Mouse (Mus musculus) CH12.LX (cell line): ENCODE measurements around the gene Frmd5. TPM values are rescaled to one million over a fixed set of nuclear protein-coding genes. Genes with fewer than 3 reads are reported as not detected.

Experiments used
- DNase-seq: peaks from one replicate; pipeline ENCODE4 v3.0.0-alpha.2; 2013; ENCODE audit errors: extremely low read depth
- H3K27ac ChIP-seq: 2 replicates; pipeline ENCODE4 v1.5.1; 2012; ENCODE audit warnings: low read depth, mild to moderate bottlenecking, control low read depth, moderate library complexity; ENCODE audit not compliant: insufficient read depth
- H3K27me3 ChIP-seq: replicated peaks from 2 replicates; pipeline ENCODE3; 2012; ENCODE audit warnings: inconsistent platforms
- H3K36me3 ChIP-seq, 2 experiments: replicated peaks in 1 of 2; 2 replicates each; pipeline versions ENCODE3 to v1.6.1; 2012; ENCODE audit warnings: inconsistent platforms in 1 of 2, low read length in 1 of 2, mild to moderate bottlenecking in 1 of 2, mixed read lengths in 1 of 2, moderate library complexity in 1 of 2; ENCODE audit not compliant: control insufficient read depth in 1 of 2, insufficient read depth in 1 of 2
- H3K4me1 ChIP-seq, 2 experiments: 2 replicates each; pipeline ENCODE4 v1.6.1; 2012; ENCODE audit warnings: inconsistent platforms in 1 of 2, moderate library complexity in 1 of 2; ENCODE audit not compliant: insufficient read depth in 2 of 2, control insufficient read depth in 1 of 2
- H3K4me2 ChIP-seq: 2 replicates; pipeline ENCODE4 v1.6.1; 2012; ENCODE audit warnings: low read depth, mild to moderate bottlenecking, control low read depth; ENCODE audit not compliant: poor library complexity, insufficient read depth, severe bottlenecking
- H3K4me3 ChIP-seq, 3 experiments: fragments of 150-350 bp in 1 of 3; sonication (generic) in 1 of 3; replicated peaks in 1 of 3; 2 replicates each; pipeline versions ENCODE3 to v1.5.1; 2011 to 2012; ENCODE audit warnings: low read depth in 2 of 3, low read length in 2 of 3, mild to moderate bottlenecking in 2 of 3, moderate library complexity in 2 of 3, control low read depth in 1 of 3, improper control_type of control experiment in 1 of 3, inconsistent platforms in 1 of 3, mixed read lengths in 1 of 3; ENCODE audit not compliant: poor library complexity in 1 of 3
- H3K79me2 ChIP-seq: replicated peaks from 2 replicates; pipeline ENCODE4 v1.6.1; 2012; ENCODE audit warnings: mild to moderate bottlenecking, moderate library complexity; ENCODE audit not compliant: control insufficient read depth, poor library complexity, insufficient read depth, severe bottlenecking; ENCODE audit errors: extremely low read depth
- H3K9ac ChIP-seq: 2 replicates; pipeline ENCODE4 v1.6.1; 2012; ENCODE audit warnings: low read depth, mild to moderate bottlenecking, control low read depth, moderate library complexity; ENCODE audit not compliant: insufficient read depth
- H3K9me3 ChIP-seq: replicated peaks from 2 replicates; pipeline ENCODE3; 2012; ENCODE audit warnings: low read length, inconsistent platforms, mixed read lengths
- CHD1 ChIP-seq: IDR thresholded peaks from 2 replicates; pipeline ENCODE4 v1.6.1; 2012; ENCODE audit warnings: low read depth, low read length, improper control_type of control experiment, inconsistent platforms
- CHD2 ChIP-seq: IDR thresholded peaks from 2 replicates; pipeline ENCODE4 v1.6.1; 2011; ENCODE audit warnings: low read length, improper control_type of control experiment
- CTCF ChIP-seq, 2 experiments: IDR thresholded peaks in 1 of 2; conservative IDR thresholded peaks in 1 of 2; 2 replicates each; pipeline ENCODE4 v1.5.1; 2011 to 2012; ENCODE audit warnings: low read depth in 2 of 2, low read length in 2 of 2, improper control_type of control experiment in 1 of 2, inconsistent platforms in 1 of 2, mild to moderate bottlenecking in 1 of 2, moderate library complexity in 1 of 2
- E2F4 ChIP-seq: IDR thresholded peaks from 2 replicates; pipeline ENCODE4 v1.6.1; 2011; ENCODE audit warnings: low read depth, low read length, improper control_type of control experiment; ENCODE audit not compliant: insufficient replicate concordance
- ETS1 ChIP-seq: conservative IDR thresholded peaks from 2 replicates; pipeline ENCODE4 v1.6.1; 2012; ENCODE audit warnings: low read depth, mild to moderate bottlenecking, inconsistent platforms, low read length, improper control_type of control experiment, moderate library complexity
- GABPA ChIP-seq: IDR thresholded peaks from 2 replicates; pipeline ENCODE4 v1.6.1; 2012; ENCODE audit warnings: low read depth, low read length, improper control_type of control experiment, inconsistent platforms; ENCODE audit not compliant: insufficient replicate concordance
- HCFC1 ChIP-seq: IDR thresholded peaks from 2 replicates; pipeline ENCODE4 v1.6.1; 2012; ENCODE audit warnings: low read depth, mild to moderate bottlenecking, inconsistent platforms, low read length, improper control_type of control experiment
- JUN ChIP-seq: IDR thresholded peaks from 2 replicates; pipeline ENCODE4 v1.6.1; 2011; ENCODE audit warnings: low read depth, mild to moderate bottlenecking, low read length, improper control_type of control experiment, moderate library complexity; ENCODE audit not compliant: insufficient read depth
- JUND ChIP-seq: conservative IDR thresholded peaks from 2 replicates; pipeline ENCODE4 v1.6.1; 2011; ENCODE audit warnings: low read depth, low read length, improper control_type of control experiment
- KAT2A ChIP-seq: IDR thresholded peaks from 2 replicates; pipeline ENCODE4 v1.6.1; 2012; ENCODE audit warnings: low read length, improper control_type of control experiment, inconsistent platforms; ENCODE audit not compliant: insufficient replicate concordance
- MAX ChIP-seq: IDR thresholded peaks from 2 replicates; pipeline ENCODE4 v1.6.1; 2011; ENCODE audit warnings: low read length, improper control_type of control experiment
- MAZ ChIP-seq: IDR thresholded peaks from 2 replicates; pipeline ENCODE4 v1.6.1; 2012; ENCODE audit warnings: low read depth, mild to moderate bottlenecking, inconsistent platforms, low read length, improper control_type of control experiment, moderate library complexity
- MEF2A ChIP-seq: IDR thresholded peaks from 2 replicates; pipeline ENCODE4 v1.6.1; 2014; ENCODE audit warnings: low read depth, mild to moderate bottlenecking, inconsistent platforms, low read length, improper control_type of control experiment, borderline replicate concordance
- MXI1 ChIP-seq: IDR thresholded peaks from 2 replicates; pipeline ENCODE4 v1.6.1; 2011; ENCODE audit warnings: mild to moderate bottlenecking, low read depth, low read length, improper control_type of control experiment
- MYC ChIP-seq: IDR thresholded peaks from 2 replicates; pipeline ENCODE4 v1.6.1; 2011; ENCODE audit warnings: low read depth, mild to moderate bottlenecking, improper control_type of control experiment, low read length
- NELFE ChIP-seq: IDR thresholded peaks from 2 replicates; pipeline ENCODE4 v1.6.1; 2011; ENCODE audit warnings: low read depth, low read length, improper control_type of control experiment
- NRF1 ChIP-seq: IDR thresholded peaks from 2 replicates; pipeline ENCODE4 v1.6.1; 2014; ENCODE audit warnings: low read depth, mild to moderate bottlenecking, inconsistent platforms, low read length, improper control_type of control experiment, moderate library complexity
- RCOR1 ChIP-seq: conservative IDR thresholded peaks from 2 replicates; pipeline ENCODE4 v1.6.1; 2012; ENCODE audit warnings: low read depth, mild to moderate bottlenecking, inconsistent platforms, low read length, improper control_type of control experiment
- SIN3A ChIP-seq: IDR thresholded peaks from 2 replicates; pipeline ENCODE4 v1.6.1; 2012; ENCODE audit warnings: low read length, improper control_type of control experiment, inconsistent platforms
- SMC3 ChIP-seq: IDR thresholded peaks from 2 replicates; pipeline ENCODE4 v1.6.1; 2011; ENCODE audit warnings: low read depth, low read length, improper control_type of control experiment
- TCF12 ChIP-seq: IDR thresholded peaks from 2 replicates; pipeline ENCODE4 v1.6.1; 2014; ENCODE audit warnings: low read depth, mild to moderate bottlenecking, inconsistent platforms, low read length, improper control_type of control experiment
- USF1 ChIP-seq: IDR thresholded peaks from 2 replicates; pipeline ENCODE4 v1.6.1; 2014; ENCODE audit warnings: low read depth, mild to moderate bottlenecking, inconsistent platforms, low read length, improper control_type of control experiment
- USF2 ChIP-seq: conservative IDR thresholded peaks from 2 replicates; pipeline ENCODE4 v1.6.1; 2011; ENCODE audit warnings: low read depth, low read length, improper control_type of control experiment
- ZC3H11A ChIP-seq: IDR thresholded peaks from 2 replicates; pipeline ENCODE4 v1.6.1; 2012; ENCODE audit warnings: low read depth, mild to moderate bottlenecking, inconsistent platforms, low read length, improper control_type of control experiment
- ZKSCAN1 ChIP-seq: IDR thresholded peaks from 2 replicates; pipeline ENCODE4 v1.6.1; 2012; ENCODE audit warnings: low read depth, inconsistent platforms, low read length, improper control_type of control experiment, borderline replicate concordance
- ZNF384 ChIP-seq: IDR thresholded peaks from 2 replicates; pipeline ENCODE4 v1.6.1; 2012; ENCODE audit warnings: low read depth, low read length, improper control_type of control experiment, inconsistent platforms
- dilution Hi-C: fragments of 300-500 bp; cut with MboI; formaldehyde crosslinking; loops from 2 replicates; pipeline ENCODE4 v1.14.3; 2020; ENCODE audit warnings: low sequenced_read_pairs; ENCODE audit not compliant: extremely low pct_unique_long_range_greater_than_20kb, extremely low pct_ligation_motif_present
- in situ Hi-C: fragments of 300-500 bp; cut with MboI; formaldehyde crosslinking; loops from 3 replicates; pipeline ENCODE4 v1.14.3; 2019; ENCODE audit warnings: low sequenced_read_pairs, low pct_ligation_motif_present, low pct_unique_long_range_greater_than_20kb, mixed read lengths
- polyA plus RNA-seq: library from polyadenylated mRNA; unstranded; fragments of >175 nt; gene quantifications from 2 replicates; pipeline ENCODE4 v1.2.1, GENCODE M21; 2012; ENCODE audit warnings: low read depth; ENCODE audit not compliant: insufficient read length
- total RNA-seq, 2 experiments: library from RNA; depleted of rRNA; stranded (reverse); fragments of 300-350 nt in 1 of 2; fragments of >200 nt in 1 of 2; gene quantifications; 2 replicates each; pipeline ENCODE4 v1.2.3; 2012 to 2014

Frmd5 gene
- total and polyA plus RNA-seq, 3 experiments = 1.9 to 3.5 (median 3.2) TPM

- no peaks in the 10 kb centered on the region for H3K36me3 ChIP-seq
- H3K4me1 ChIP-seq = peaks cover 2 to 14% of the 10 kb centered on the region in 2 experiments; a peak in 2 of 4 replicates
- H3K27me3 ChIP-seq = no peaks in the 10 kb centered on the region
- no peaks in the 10 kb centered on the region for H3K9me3 ChIP-seq
- in situ Hi-C loops = no loop called here
- H3K79me2 ChIP-seq = no peaks in the 10 kb centered on the region
- dilution Hi-C loops = no loop called here
- TF ChIP-seq CHD1 (no peak), SMC3 (no peak), E2F4 (no peak), CTCF (conservative IDR thresholded peaks at IDR 0.05 in 1 of 2, IDR thresholded peaks at IDR 0.05 in 1 of 2; ENCODE audit: low read depth in 2 of 2, low read length in 2 of 2) (no peak), ZKSCAN1 (no peak), USF2 (no peak), TCF12 (no peak), USF1 (no peak), MYC (no peak), JUND (no peak), MEF2A (no peak)
- TF ChIP-seq, all 38 proteins: peak for 0
- H3K4me3 ChIP-seq = no peak overlapping the region
- no peak for DNase-seq
- no peak overlapping the region for H3K4me2 ChIP-seq
- H3K27ac ChIP-seq = no peak overlapping the region
- no peak overlapping the region for H3K9ac ChIP-seq
Observed at GRCm38 (mm10) chr2:121739410-121739809, 67.5 kb downstream of the Frmd5 start.

GRCm38 (mm10) chr2:121733426-121733825 lies 73.5 kb downstream of the Frmd5 start:
- Histone ChIP-seq H3K4me3 (no peak overlapping the region), H3K9ac (no peak overlapping the region), H3K27ac (no peak overlapping the region), H3K4me2 (no peak overlapping the region), H3K4me1 (no peaks in the 10 kb centered on the region), H3K36me3 (no peaks in the 10 kb centered on the region), H3K27me3 (no peaks in the 10 kb centered on the region), H3K9me3 (no peaks in the 10 kb centered on the region), H3K79me2 (no peaks in the 10 kb centered on the region)
- TF ChIP-seq ZC3H11A (no peak), JUN (no peak), MAZ (no peak), CHD1 (no peak), CHD2 (no peak), NRF1 (no peak), JUND (no peak), RCOR1 (no peak), USF2 (no peak), SMC3 (no peak), MXI1 (no peak), ZNF384 (no peak), ETS1 (no peak), GABPA (no peak), HCFC1 (no peak), MAX (no peak), NELFE (no peak), SIN3A (no peak), E2F4 (no peak), KAT2A (no peak)
- DNase-seq = no peak
- dilution Hi-C loops (no loop called here), in situ Hi-C loops (no loop called here)
